Mouse (Mus musculus) brown adipose tissue, adult 24 weeks (tissue): Measurements from ENCODE around the gene Tnrc6c. TPM values are rescaled to one million over a fixed set of nuclear protein-coding genes. Genes with fewer than 3 reads are reported as not detected.

ENCODE experiments used
- H3K27ac ChIP-seq: fragments of 200-500 bp; replicated peaks from 2 replicates; pipeline ENCODE4 v1.5.1; 2012; ENCODE audit warnings: low read depth, mild to moderate bottlenecking, low read length
- H3K4me1 ChIP-seq: fragments of 200-500 bp; 2 replicates; pipeline ENCODE4 v1.6.1; 2012; ENCODE audit warnings: low read length, mixed read lengths; ENCODE audit not compliant: control insufficient read depth, insufficient read depth, insufficient read length
- H3K4me3 ChIP-seq: fragments of 200-500 bp; 2 replicates; pipeline ENCODE4 v1.5.1; 2012; ENCODE audit warnings: low read depth, mild to moderate bottlenecking, low read length, moderate library complexity; ENCODE audit not compliant: insufficient read depth
- polyA plus RNA-seq: library from polyadenylated mRNA; stranded (reverse); fragments of >200 nt; gene quantifications from 2 replicates; pipeline ENCODE4 v1.2.4, GENCODE M21; 2012; ENCODE audit not compliant: missing spikeins, insufficient read depth, insufficient read length

Gene Tnrc6c
- polyA plus RNA-seq, 1 experiment: 3.6 TPM

GRCm38 (mm10) chr11:117627060-117627562, 27.0 kb upstream of the Tnrc6c start:
- no peak overlapping the region for H3K4me3 ChIP-seq
- H3K4me1 ChIP-seq: peaks cover 3% of the 10 kb centered on the region
- H3K27ac ChIP-seq: no peak overlapping the region

- Histone ChIP-seq H3K4me1 (peaks cover 3% of the 10 kb centered on the region), H3K4me3 (no peak overlapping the region), H3K27ac (no peak overlapping the region)
Measured at GRCm38 (mm10) chr11:117627746-117628311, 26.3 kb upstream of the Tnrc6c start.

- H3K27ac ChIP-seq: no peak overlapping the region
- no peak overlapping the region for H3K4me3 ChIP-seq
- peaks cover 3% of the 10 kb centered on the region for H3K4me1 ChIP-seq
Measured at GRCm38 (mm10) chr11:117628312-117628779, 25.7 kb upstream of the Tnrc6c start.

- H3K4me1 ChIP-seq: peaks cover 3% of the 10 kb centered on the region
- no peak overlapping the region for H3K27ac ChIP-seq
- H3K4me3 ChIP-seq: no peak overlapping the region
Measured at GRCm38 (mm10) chr11:117629865-117630264, 24.2 kb upstream of the Tnrc6c start.

- Histone ChIP-seq H3K27ac (no peak overlapping the region), H3K4me3 (no peak overlapping the region), H3K4me1 (peaks cover 3% of the 10 kb centered on the region)
Measured at GRCm38 (mm10) chr11:117630868-117631565, 23.1 kb upstream of the Tnrc6c start.

- Histone ChIP-seq H3K4me3 (no peak overlapping the region), H3K27ac (no peak overlapping the region), H3K4me1 (no peaks in the 10 kb centered on the region)
Measured at GRCm38 (mm10) chr11:117633310-117633709, 20.8 kb upstream of the Tnrc6c start.

GRCm38 (mm10) chr11:117638386-117638785, 15.7 kb upstream of the Tnrc6c start:
- Histone ChIP-seq H3K4me1 (no peaks in the 10 kb centered on the region; the same call in 1 of the 2 replicates), H3K27ac (no peak overlapping the region), H3K4me3 (no peak overlapping the region)

- Histone ChIP-seq H3K4me1 (no peaks in the 10 kb centered on the region; the same call in 1 of the 2 replicates), H3K4me3 (no peak overlapping the region), H3K27ac (no peak overlapping the region)
Measured at GRCm38 (mm10) chr11:117638809-117639208, 15.3 kb upstream of the Tnrc6c start.

GRCm38 (mm10) chr11:117639331-117639970, 14.6 kb upstream of the Tnrc6c start:
- no peak overlapping the region for H3K4me3 ChIP-seq
- H3K4me1 ChIP-seq: no peaks in the 10 kb centered on the region; the same call in 1 of the 2 replicates
- no peak overlapping the region for H3K27ac ChIP-seq

- no peaks in the 10 kb centered on the region; the same call in 1 of the 2 replicates for H3K4me1 ChIP-seq
- no peak overlapping the region for H3K4me3 ChIP-seq
- H3K27ac ChIP-seq: no peak overlapping the region
Measured at GRCm38 (mm10) chr11:117642181-117642580, 11.9 kb upstream of the Tnrc6c start.

GRCm38 (mm10) chr11:117643240-117643639, 10.8 kb upstream of the Tnrc6c start:
- Histone ChIP-seq H3K27ac (no peak overlapping the region), H3K4me1 (no peaks in the 10 kb centered on the region; the same call in 1 of the 2 replicates), H3K4me3 (no peak overlapping the region)

GRCm38 (mm10) chr11:117646786-117647185, 7.3 kb upstream of the Tnrc6c start:
- Histone ChIP-seq H3K4me1 (no peaks in the 10 kb centered on the region), H3K27ac (no peak overlapping the region), H3K4me3 (no peak overlapping the region)

GRCm38 (mm10) chr11:117648005-117648404, 6.1 kb upstream of the Tnrc6c start:
- Histone ChIP-seq H3K4me1 (no peaks in the 10 kb centered on the region), H3K27ac (no peak overlapping the region), H3K4me3 (no peak overlapping the region)

GRCm38 (mm10) chr11:117650721-117651644, 3.1 kb upstream of the Tnrc6c start:
- peaks cover 2% of the 10 kb centered on the region for H3K4me1 ChIP-seq
- H3K27ac ChIP-seq: no peak overlapping the region
- H3K4me3 ChIP-seq: no peak overlapping the region
